Mouse (Mus musculus) monocyte, adult 5-6 weeks (primary cell): ENCODE results near the gene Chst13. TPM values are rescaled to one million over a fixed set of nuclear protein-coding genes. Genes with fewer than 3 reads are reported as not detected.

Experiments
- ATAC-seq: fragments of 153-309, 156-312 bp; replicated peaks from 2 replicates; pipeline ENCODE4 v1.8.0; 2017; ENCODE audit warnings: mild to moderate bottlenecking; ENCODE audit not compliant: low TSS enrichment, insufficient number of reproducible peaks, severe bottlenecking, poor library complexity, low FRiP score
- total RNA-seq: library from RNA; stranded (forward); fragments of 200-1000, 200-491, 200-594 nt; gene quantifications from 3 replicates; pipeline ENCODE4 v1.2.3, GENCODE M21; 2017

Chst13 gene
- total RNA-seq, 1 experiment from 2014 or later = 5.0 TPM

- no peak for ATAC-seq
Measured at GRCm38 (mm10) chr6:90324026-90324425, 959 bp downstream of the Chst13 start.

GRCm38 (mm10) chr6:90321811-90322210 is 3.2 kb downstream of the Chst13 start:
- ATAC-seq = no peak

- ATAC-seq = no peak
Measured at GRCm38 (mm10) chr6:90320429-90320828, 4.6 kb downstream of the Chst13 start.

GRCm38 (mm10) chr6:90319475-90320191 is 5.4 kb downstream of the Chst13 start:
- no peak for ATAC-seq

- ATAC-seq = no peak
Measured at GRCm38 (mm10) chr6:90319019-90319418, 6.0 kb downstream of the Chst13 start.

GRCm38 (mm10) chr6:90317510-90318258 is 7.3 kb downstream of the Chst13 start:
- ATAC-seq = no peak

- no peak for ATAC-seq
Measured at GRCm38 (mm10) chr6:90315961-90316360, 9.0 kb downstream of the Chst13 start.

- no peak for ATAC-seq
Measured at GRCm38 (mm10) chr6:90308839-90309778, 15.9 kb downstream of the Chst13 start.

GRCm38 (mm10) chr6:90306315-90306975 is 18.5 kb downstream of the Chst13 start:
- no peak for ATAC-seq

GRCm38 (mm10) chr6:90300919-90301318 is 24.1 kb downstream of the Chst13 start, which contains the start of gene BC048671:
BC048671 (plus strand) TSS chr6:90301219.
- ATAC-seq = no peak

GRCm38 (mm10) chr6:90288265-90288664 is 36.7 kb downstream of the Chst13 start:
- no peak for ATAC-seq

Other genes starting within 250 kb of the Chst13 start
- gene Vmn1r49, start 246.7 kb downstream of the Chst13 start, total RNA-seq = not detected in 3 replicates
- gene Vmn1r50, start 223.8 kb downstream of the Chst13 start, total RNA-seq = not detected in 3 replicates
- gene Vmn1r51, start 202.6 kb downstream of the Chst13 start, total RNA-seq = not detected in 3 replicates
- not detected in 3 replicates for gene Vmn1r52, start 150.4 kb downstream of the Chst13 start, total RNA-seq
- not detected in 3 replicates for gene V1ra8, start 122.4 kb downstream of the Chst13 start, total RNA-seq
- gene Vmn1r53, start 100.7 kb downstream of the Chst13 start, total RNA-seq = not detected in 3 replicates
- not detected in 3 replicates for gene Vmn1r54, start 78.9 kb downstream of the Chst13 start, total RNA-seq
- not detected in 3 replicates for gene BC048671, start 24.0 kb downstream of the Chst13 start, total RNA-seq
- not detected in 3 replicates for gene Uroc1, start 8.1 kb upstream of the Chst13 start, total RNA-seq
- gene Zxdc, start 44.3 kb upstream of the Chst13 start, total RNA-seq = 7.6 to 13.6 TPM (median 9.1 TPM) in 3 replicates
- gene Cfap100, start 103.6 kb upstream of the Chst13 start, total RNA-seq = not detected in 3 replicates
- not detected in 3 replicates for gene Klf15, start 137.4 kb upstream of the Chst13 start, total RNA-seq
- 0.68 to 2.9 TPM in 2 of 3 replicates, not detected in the other for gene Aldh1l1, start 161.2 kb upstream of the Chst13 start, total RNA-seq